In genomic region chr14:20846214-20846613, GRCm38 (mm10) we compare ENCODE assay signal across 10 mouse cellular contexts. TPM values are rescaled to one million over a fixed set of nuclear protein-coding genes. Genes with fewer than 3 reads are reported as not detected.
DNase-seq lines count a peak whose midpoint lies in the region; ATAC-seq and TF ChIP-seq lines count a peak whose summit lies in the region.
"Had no signal": no experiment of that assay in that cellular context is flagged by ENCODE, and none has a peak within 500 bp of the region (broad histone marks: within the 10 kb centered on the region; RNA-seq: fewer than 3 reads in every experiment).

No protein-coding gene starts in this region.

- H3K4me2 ChIP-seq in heart, postnatal 0 days (ENCODE audit: low read depth, low read length) = peak overlapping the region; percentile 15; the same call in 1 of the 2 replicates
- H3K4me2 ChIP-seq in heart, embryonic 11.5 days = no peak overlapping the region
- H3K4me2 ChIP-seq in liver, embryonic 13.5 days = peak overlapping the region; percentile 36
- no peak overlapping the region for H3K4me2 ChIP-seq in stomach, postnatal 0 days (replicated peaks; ENCODE audit: low read depth)
- H3K4me2 ChIP-seq: heart, embryonic 13.5 days had no signal

- no peak for DNase-seq in heart, postnatal 0 days (ENCODE audit: low spot score)
- DNase-seq in thymus, postnatal 4 days = peak; percentile 16
- DNase-seq in thymus, postnatal 14 days = no peak
- DNase-seq in liver, embryonic 13.5 days = no peak
- no peak for DNase-seq in stomach, postnatal 0 days (ENCODE audit: low spot score)
- no peak for DNase-seq in frontal cortex, adult 2 months (ENCODE audit: extremely low spot score in 1 of 2, low spot score in 1 of 2)
- DNase-seq in left cerebral cortex, adult 11 months (ENCODE audit: low spot score) = no peak

- no peaks in the 10 kb centered on the region for H3K27me3 ChIP-seq in heart, postnatal 0 days (ENCODE audit: control insufficient read depth, insufficient read depth, low read length)
- no peaks in the 10 kb centered on the region for H3K27me3 ChIP-seq in heart, embryonic 11.5 days (ENCODE audit: control insufficient read depth, insufficient read depth, low read length)
- no peaks in the 10 kb centered on the region for H3K27me3 ChIP-seq in liver, embryonic 13.5 days
- no peaks in the 10 kb centered on the region for H3K27me3 ChIP-seq in stomach, postnatal 0 days (ENCODE audit: control insufficient read depth, insufficient read depth, low read length)
- H3K27me3 ChIP-seq: heart, embryonic 13.5 days had no signal

- H3K4me1 ChIP-seq in heart, postnatal 0 days (ENCODE audit: control insufficient read depth, insufficient read depth) = peaks cover 5% of the 10 kb centered on the region; the same call in 1 of the 2 replicates
- H3K4me1 ChIP-seq in heart, embryonic 11.5 days (ENCODE audit: control insufficient read depth, insufficient read depth, low read length) = no peaks in the 10 kb centered on the region
- H3K4me1 ChIP-seq in liver, embryonic 13.5 days (replicated peaks) = peaks cover 17% of the 10 kb centered on the region
- no peaks in the 10 kb centered on the region for H3K4me1 ChIP-seq in stomach, postnatal 0 days (replicated peaks; ENCODE audit: control insufficient read depth, insufficient read depth)

- peak overlapping the region; percentile 65 for H3K27ac ChIP-seq in heart, postnatal 0 days (ENCODE audit: low read depth)
- no peak overlapping the region for H3K27ac ChIP-seq in heart, embryonic 11.5 days (ENCODE audit: low read depth, low read length)
- peak overlapping the region; percentile 15; the same call in 1 of the 2 replicates for H3K27ac ChIP-seq in liver, embryonic 13.5 days
- peak overlapping the region; percentile 26 for H3K27ac ChIP-seq in stomach, postnatal 0 days (replicated peaks)
- H3K27ac ChIP-seq: heart, embryonic 13.5 days had no signal

- TF ChIP-seq EP300 in heart, postnatal 0 days (IDR thresholded peaks at IDR 0.05; ENCODE audit: low read depth) = no peak
- TF ChIP-seq EP300 in stomach, postnatal 0 days (optimal IDR thresholded peaks at IDR 0.05) = no peak

- H3K36me3 ChIP-seq in heart, postnatal 0 days (replicated peaks; ENCODE audit: control insufficient read depth, insufficient read depth, low read length) = no peaks in the 10 kb centered on the region
- H3K36me3 ChIP-seq in heart, embryonic 11.5 days (ENCODE audit: control insufficient read depth, insufficient read depth, low read length) = no peaks in the 10 kb centered on the region
- H3K36me3 ChIP-seq in liver, embryonic 13.5 days = no peaks in the 10 kb centered on the region
- H3K36me3 ChIP-seq in stomach, postnatal 0 days (ENCODE audit: control insufficient read depth, insufficient read depth, low read length) = no peaks in the 10 kb centered on the region
- H3K36me3 ChIP-seq: heart, embryonic 13.5 days had no signal

- 66% methylated on average over 7 of the region's 7 CpGs for WGBS in heart, postnatal 0 days
- 63% methylated on average over 7 of the region's 7 CpGs for WGBS in heart, embryonic 11.5 days (ENCODE audit: insufficient replicate concordance)
- 36% methylated on average over 7 of the region's 7 CpGs for WGBS in liver, embryonic 13.5 days (ENCODE audit: insufficient replicate concordance)
- 57% methylated on average over 7 of the region's 7 CpGs for WGBS in stomach, postnatal 0 days

- ATAC-seq in heart, postnatal 0 days (ENCODE audit: insufficient read depth, low read depth) = no peak
- no peak for ATAC-seq in heart, embryonic 11.5 days (replicated peaks; ENCODE audit: insufficient number of reproducible peaks, low FRiP score, low TSS enrichment)
- no peak for ATAC-seq in liver, embryonic 13.5 days (ENCODE audit: low read depth)
- peak; percentile 56 for ATAC-seq in stomach, postnatal 0 days (ENCODE audit: low FRiP score, low TSS enrichment)
- ATAC-seq: midbrain, embryonic 16.5 days had no signal

- TF ChIP-seq CTCF in heart, postnatal 0 days (IDR thresholded peaks at IDR 0.05; ENCODE audit: low read depth) = no peak
- TF ChIP-seq CTCF in stomach, postnatal 0 days (IDR thresholded peaks at IDR 0.05; ENCODE audit: low read depth) = no peak

- no peak overlapping the region for H3K9ac ChIP-seq in heart, postnatal 0 days (replicated peaks; ENCODE audit: low read depth, low read length)
- H3K9ac ChIP-seq in heart, embryonic 11.5 days (ENCODE audit: low read depth, low read length) = no peak overlapping the region
- H3K9ac ChIP-seq in liver, embryonic 13.5 days = no peak overlapping the region
- H3K9ac ChIP-seq in stomach, postnatal 0 days (ENCODE audit: low read length) = no peak overlapping the region
- H3K9ac ChIP-seq: heart, embryonic 13.5 days had no signal

- no peak overlapping the region for H3K4me3 ChIP-seq in heart, postnatal 0 days (ENCODE audit: low read depth, low read length)
- H3K4me3 ChIP-seq in heart, embryonic 11.5 days (ENCODE audit: low read depth, low read length) = no peak overlapping the region
- no peak overlapping the region for H3K4me3 ChIP-seq in liver, embryonic 13.5 days (replicated peaks)
- no peak overlapping the region for H3K4me3 ChIP-seq in stomach, postnatal 0 days (ENCODE audit: low read depth, low read length)
- H3K4me3 ChIP-seq: heart, embryonic 13.5 days had no signal

- H3K9me3 ChIP-seq in heart, postnatal 0 days (replicated peaks; ENCODE audit: control insufficient read depth, low read length) = no peaks in the 10 kb centered on the region
- H3K9me3 ChIP-seq in heart, embryonic 11.5 days (replicated peaks; ENCODE audit: control insufficient read depth, low read length) = no peaks in the 10 kb centered on the region
- no peaks in the 10 kb centered on the region for H3K9me3 ChIP-seq in liver, embryonic 13.5 days (replicated peaks)
- no peaks in the 10 kb centered on the region for H3K9me3 ChIP-seq in stomach, postnatal 0 days (ENCODE audit: control insufficient read depth, low read length)
- H3K9me3 ChIP-seq: heart, embryonic 13.5 days had no signal

RNA-seq across cellular contexts. Expression of gene Plau, which starts 9.8 kb away (rescaled TPM):
- total RNA-seq in heart, postnatal 0 days (2014; rRNA removed; ENCODE audit: low replicate concordance) = 3.3 and 4.2 TPM in 2 replicates
- 0.84 and 0.89 TPM in 2 replicates for polyA plus RNA-seq in heart, postnatal 0 days (2015; fragmentation: Nextera tagmentation; extraction: Ambion mirVana)
- 0.37 and 0.66 TPM in 2 replicates for polyA plus RNA-seq in heart, embryonic 11.5 days (2014; fragmentation: Nextera tagmentation; extraction: Ambion mirVana)
- 0.74 and 0.76 TPM in 2 replicates for polyA plus RNA-seq in liver, embryonic 13.5 days (2015; fragmentation: Nextera tagmentation; extraction: Ambion mirVana)
- polyA plus RNA-seq in stomach, postnatal 0 days (2015; fragmentation: Nextera tagmentation; extraction: Ambion mirVana) = 2.1 and 3.1 TPM in 2 replicates
- polyA plus RNA-seq in frontal cortex, adult 2 months (2012; rRNA removed) = 1.9 and 2.3 TPM in 2 replicates

RNA-seq across cellular contexts. Expression of gene Camk2g, which starts 52.3 kb away (rescaled TPM):
- 74.5 and 107 TPM in 2 replicates for total RNA-seq in heart, postnatal 0 days (2014; rRNA removed; ENCODE audit: low replicate concordance)
- polyA plus RNA-seq in heart, postnatal 0 days (2015; fragmentation: Nextera tagmentation; extraction: Ambion mirVana) = 60.8 and 72.5 TPM in 2 replicates
- polyA plus RNA-seq in heart, embryonic 11.5 days (2014; fragmentation: Nextera tagmentation; extraction: Ambion mirVana) = 61.8 and 65.6 TPM in 2 replicates
- 10.6 and 10.7 TPM in 2 replicates for polyA plus RNA-seq in liver, embryonic 13.5 days (2015; fragmentation: Nextera tagmentation; extraction: Ambion mirVana)
- 35.0 and 38.6 TPM in 2 replicates for polyA plus RNA-seq in stomach, postnatal 0 days (2015; fragmentation: Nextera tagmentation; extraction: Ambion mirVana)
- 201 and 208 TPM in 2 replicates for polyA plus RNA-seq in frontal cortex, adult 2 months (2012; rRNA removed)

Comparison
In these comparisons a context has a peak if more than half of its experiments do, and no peak if none do; other contexts are left out.
1. H3K4me2 ChIP-seq: peak in heart, postnatal 0 days (single experiment) and liver, embryonic 13.5 days (single experiment); none in heart, embryonic 11.5 days (single experiment) and stomach, postnatal 0 days (single experiment).